Mouse (Mus musculus) heart, embryonic 15.5 days (tissue): ENCODE data around the gene Btbd7. TPM values are rescaled to one million over a fixed set of nuclear protein-coding genes. Genes with fewer than 3 reads are reported as not detected.

Experiments
- ATAC-seq: fragments of 200-750 bp; cut with Nextera tagmentation; replicated peaks from 2 replicates; pipeline ENCODE4 v1.8.0; 2017; ENCODE audit warnings: low read depth, moderate TSS enrichment; ENCODE audit not compliant: insufficient number of reproducible peaks, insufficient read depth, low FRiP score
- H3K27ac ChIP-seq: fragments of 300-500 bp; sonication (generic); 2 replicates; pipeline ENCODE4 v1.5.1; 2015; ENCODE audit warnings: mild to moderate bottlenecking, inconsistent platforms
- H3K27me3 ChIP-seq: fragments of 300-500 bp; sonication (generic); 2 replicates; pipeline ENCODE4 v1.6.1; 2015; ENCODE audit warnings: inconsistent platforms
- H3K36me3 ChIP-seq: fragments of 300-500 bp; sonication (generic); 2 replicates; pipeline ENCODE4 v1.6.1; 2015; ENCODE audit warnings: mild to moderate bottlenecking, inconsistent platforms
- H3K4me1 ChIP-seq: fragments of 300-500 bp; sonication (generic); replicated peaks from 2 replicates; pipeline ENCODE4 v1.6.1; 2015; ENCODE audit warnings: inconsistent platforms
- H3K4me2 ChIP-seq: fragments of 300-500 bp; sonication (generic); 2 replicates; pipeline ENCODE4 v1.6.1; 2015; ENCODE audit warnings: inconsistent platforms, mild to moderate bottlenecking, moderate library complexity
- H3K4me3 ChIP-seq: fragments of 300-500 bp; sonication (generic); 2 replicates; pipeline ENCODE4 v1.5.1; 2015; ENCODE audit warnings: mild to moderate bottlenecking, inconsistent platforms
- H3K9ac ChIP-seq: fragments of 300-500 bp; sonication (generic); 2 replicates; pipeline ENCODE4 v1.6.1; 2015; ENCODE audit warnings: mild to moderate bottlenecking, inconsistent platforms
- H3K9me3 ChIP-seq: fragments of 300-500 bp; sonication (generic); replicated peaks from 2 replicates; pipeline ENCODE4 v1.6.1; 2016; ENCODE audit warnings: inconsistent platforms
- WGBS: fragments of 180-500 bp; shearing (Covaris S2); methylation state at CpG from one replicate; pipeline ENCODE4 v1.1.7; 2015; ENCODE audit warnings: mixed read lengths; 5-methylcytosine and 5-hydroxymethylcytosine counted together
- polyA plus RNA-seq: library from polyadenylated mRNA; unstranded; fragments of >200 nt; fragmentation: Nextera tagmentation; extraction: Ambion mirVana; gene quantifications from 2 replicates; pipeline ENCODE4 v1.2.1, GENCODE M21; 2015

Btbd7 gene
- 11.9 and 13.6 TPM in 2 replicates for polyA plus RNA-seq

GRCm38 (mm10) chr12:102878031-102878823 lies at the start of gene Btbd7:
TSS of gene Btbd7 (minus strand) at chr12:102878471.
- WGBS: under 1% methylated on average over 83 of the region's 95 CpGs

DNA sequence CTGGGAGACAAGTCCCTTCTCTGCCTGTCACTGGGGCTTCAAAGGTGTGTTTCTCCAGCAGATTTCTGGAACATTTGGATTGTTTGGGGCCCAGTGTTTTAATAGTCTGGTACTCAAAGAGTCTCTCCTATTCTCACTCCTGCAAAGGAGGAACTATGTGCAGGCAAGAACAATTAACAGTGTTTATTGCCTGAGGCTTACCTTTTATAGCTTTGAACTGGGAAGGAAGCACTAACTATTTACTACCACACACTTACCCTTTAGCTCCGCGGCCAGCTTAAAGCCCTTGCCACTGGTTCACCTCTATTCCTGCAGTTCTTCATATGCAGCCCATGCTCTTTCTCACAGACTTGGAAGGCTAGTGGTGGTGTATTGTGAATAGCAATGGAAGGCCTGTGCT lies 37.8 kb upstream of the Btbd7 start:
- WGBS: 84% methylated on average over 2 of the region's 2 CpGs

More at GRCm38 (mm10) chr12:102878031-102878823, at the start of gene Btbd7:
- peak within 1 kb of the TSS; percentile 98 for H3K27ac ChIP-seq
- peak within 1 kb of the TSS; percentile 81 for H3K4me3 ChIP-seq
- H3K9ac ChIP-seq: peak within 1 kb of the TSS; percentile 99
- H3K36me3 ChIP-seq: no peaks in the 10 kb centered on the region
- H3K4me2 ChIP-seq: peak within 1 kb of the TSS; percentile 70
- H3K4me1 ChIP-seq: peaks cover 25% of the 10 kb centered on the region
- no peaks in the 10 kb centered on the region for H3K9me3 ChIP-seq
- peak; percentile 96 for ATAC-seq
- no peaks in the 10 kb centered on the region for H3K27me3 ChIP-seq

GRCm38 (mm10) chr12:102908191-102908590 lies 29.9 kb upstream of the Btbd7 start:
- no peaks in the 10 kb centered on the region for H3K9me3 ChIP-seq
- no peak overlapping the region for H3K4me2 ChIP-seq
- no peaks in the 10 kb centered on the region for H3K27me3 ChIP-seq
- H3K36me3 ChIP-seq: no peaks in the 10 kb centered on the region
- ATAC-seq: no peak
- H3K27ac ChIP-seq: no peak overlapping the region
- no peak overlapping the region for H3K4me3 ChIP-seq
- 37% methylated on average over 3 of the region's 3 CpGs for WGBS
- H3K4me1 ChIP-seq: no peaks in the 10 kb centered on the region
- H3K9ac ChIP-seq: no peak overlapping the region

More for the DNA sequence above, 37.8 kb upstream of the Btbd7 start:
- Histone ChIP-seq H3K9me3 (no peaks in the 10 kb centered on the region), H3K36me3 (no peaks in the 10 kb centered on the region), H3K27ac (no peak overlapping the region), H3K9ac (no peak overlapping the region), H3K4me3 (no peak overlapping the region), H3K4me2 (no peak overlapping the region), H3K27me3 (no peaks in the 10 kb centered on the region), H3K4me1 (no peaks in the 10 kb centered on the region)
- ATAC-seq: no peak

- Histone ChIP-seq H3K4me3 (no peak within 1 kb of the TSS), H3K27ac (no peak within 1 kb of the TSS), H3K4me1 (no peaks in the 10 kb centered on the region), H3K36me3 (no peaks in the 10 kb centered on the region), H3K4me2 (no peak within 1 kb of the TSS), H3K9me3 (no peaks in the 10 kb centered on the region), H3K9ac (no peak within 1 kb of the TSS), H3K27me3 (no peaks in the 10 kb centered on the region)
- no peak for ATAC-seq
- WGBS: 88% methylated on average over 17 of the region's 17 CpGs
Observed at GRCm38 (mm10) chr12:102899091-102899490, 20.8 kb upstream of the Btbd7 start, which contains the start of gene Cox8c. TSS of gene Cox8c (plus strand) at chr12:102899316.

DNA sequence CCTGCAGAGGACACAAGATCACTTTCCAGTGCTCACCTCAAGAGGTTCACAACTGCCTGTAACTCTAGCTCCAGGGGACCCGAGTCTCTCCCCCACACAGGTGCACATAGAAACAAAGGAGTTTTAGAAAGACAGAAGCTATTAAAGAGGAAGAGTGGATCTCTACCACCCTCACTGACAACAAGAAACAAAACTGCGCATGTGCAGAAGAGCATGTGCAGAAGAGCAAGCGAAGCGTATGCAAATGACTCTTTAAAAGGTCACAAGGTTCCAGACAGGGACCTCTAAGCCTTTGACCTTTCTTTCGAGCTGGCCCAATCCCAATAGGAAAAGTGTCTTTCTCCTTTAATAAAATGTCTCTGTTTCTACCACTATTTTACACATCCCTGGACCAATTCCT lies 10.3 kb upstream of the Btbd7 start:
- no peak for ATAC-seq
- no peak overlapping the region for H3K9ac ChIP-seq
- WGBS: 74% methylated on average over 5 of the region's 5 CpGs

GRCm38 (mm10) chr12:102887366-102887765 lies 9.1 kb upstream of the Btbd7 start:
- H3K27ac ChIP-seq: no peak overlapping the region
- H3K9ac ChIP-seq: no peak overlapping the region
- H3K9me3 ChIP-seq: no peaks in the 10 kb centered on the region
- H3K4me1 ChIP-seq: no peaks in the 10 kb centered on the region
- 54% methylated on average over 10 of the region's 10 CpGs for WGBS
- H3K27me3 ChIP-seq: 0 out of 2 replicates have a peak, but pooled peaks cover 3% of the 10 kb centered on the region
- ATAC-seq: no peak
- H3K4me2 ChIP-seq: no peak overlapping the region
- H3K36me3 ChIP-seq: no peaks in the 10 kb centered on the region
- no peak overlapping the region for H3K4me3 ChIP-seq

More for the DNA sequence above, 10.3 kb upstream of the Btbd7 start:
- no peaks in the 10 kb centered on the region for H3K36me3 ChIP-seq
- H3K27me3 ChIP-seq: 0 out of 2 replicates have a peak, but pooled peaks cover 3% of the 10 kb centered on the region
- H3K27ac ChIP-seq: no peak overlapping the region
- no peak overlapping the region for H3K4me2 ChIP-seq
- no peak overlapping the region for H3K4me3 ChIP-seq
- H3K9me3 ChIP-seq: no peaks in the 10 kb centered on the region
- H3K4me1 ChIP-seq: no peaks in the 10 kb centered on the region

DNA sequence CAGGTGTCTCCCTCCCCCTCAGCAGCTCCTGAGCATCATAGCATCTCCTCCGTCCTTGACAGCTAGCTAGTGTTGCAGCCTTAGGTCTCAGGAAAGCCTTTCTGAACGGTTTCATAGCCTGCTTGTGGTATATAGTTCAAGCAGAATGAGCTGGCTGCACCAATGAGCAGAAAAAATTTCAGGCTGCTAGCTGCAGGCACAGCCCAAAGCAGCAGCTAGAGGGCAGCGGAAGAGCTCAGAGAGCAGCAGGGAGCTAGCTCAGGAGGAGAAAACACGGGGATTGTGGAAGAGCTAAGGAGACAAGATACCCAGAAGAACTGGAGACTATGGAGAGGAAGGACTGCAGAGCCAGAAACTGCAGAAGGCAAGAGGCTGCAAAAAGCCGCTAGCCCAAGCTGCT lies 7.5 kb upstream of the Btbd7 start:
- Histone ChIP-seq H3K9ac (no peak overlapping the region), H3K27me3 (0 out of 2 replicates have a peak, but pooled peaks cover 3% of the 10 kb centered on the region), H3K36me3 (no peaks in the 10 kb centered on the region), H3K9me3 (no peaks in the 10 kb centered on the region), H3K4me2 (no peak overlapping the region), H3K27ac (no peak overlapping the region), H3K4me1 (no peaks in the 10 kb centered on the region), H3K4me3 (no peak overlapping the region)
- 17% methylated on average over 5 of the region's 5 CpGs for WGBS
- ATAC-seq: no peak

- peaks cover 23% of the 10 kb centered on the region for H3K4me1 ChIP-seq
- H3K4me3 ChIP-seq: peak overlapping the region; percentile 81
- H3K9me3 ChIP-seq: no peaks in the 10 kb centered on the region
- no peaks in the 10 kb centered on the region for H3K27me3 ChIP-seq
- no peaks in the 10 kb centered on the region for H3K36me3 ChIP-seq
- H3K4me2 ChIP-seq: peak overlapping the region; percentile 70
- ATAC-seq: no peak
- H3K9ac ChIP-seq: peak overlapping the region; percentile 58; the same call in 1 of the 2 replicates
- peak overlapping the region; percentile 98 for H3K27ac ChIP-seq
- 9% methylated on average over 7 of the region's 7 CpGs for WGBS
Observed at GRCm38 (mm10) chr12:102878901-102879300, 630 bp upstream of the Btbd7 start.

- H3K4me3 ChIP-seq: peak overlapping the region; percentile 81
- H3K4me2 ChIP-seq: peak overlapping the region; percentile 70
- peaks cover 25% of the 10 kb centered on the region for H3K4me1 ChIP-seq
- no peaks in the 10 kb centered on the region for H3K36me3 ChIP-seq
- H3K9me3 ChIP-seq: no peaks in the 10 kb centered on the region
- peak overlapping the region; percentile 99 for H3K9ac ChIP-seq
- peak; percentile 75 for ATAC-seq
- no peaks in the 10 kb centered on the region for H3K27me3 ChIP-seq
- under 1% methylated on average over 69 of the region's 70 CpGs for WGBS
- H3K27ac ChIP-seq: peak overlapping the region; percentile 98
Observed at GRCm38 (mm10) chr12:102877301-102878030, 805 bp downstream of the Btbd7 start.

DNA sequence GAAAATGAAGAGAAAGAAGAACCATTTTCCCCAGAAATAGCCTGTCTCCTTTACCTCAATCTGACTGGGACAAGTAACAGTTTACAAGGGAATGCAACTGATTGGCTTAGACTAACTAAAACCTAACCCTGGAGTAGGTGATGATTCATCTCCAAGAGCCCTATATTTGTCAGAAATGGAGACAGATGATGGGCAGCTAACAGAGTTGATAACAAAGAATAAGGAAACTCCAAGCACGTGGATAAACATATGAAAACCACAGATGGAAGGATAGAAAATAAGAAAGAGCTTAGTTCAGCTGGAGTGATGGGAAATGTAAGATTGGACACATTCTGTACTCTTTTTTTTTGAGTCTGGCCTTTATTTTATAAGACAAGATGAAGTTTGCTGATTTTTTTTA lies 7.7 kb downstream of the Btbd7 start:
- WGBS: 51% methylated on average over 1 of the region's 1 CpGs
- Histone ChIP-seq H3K9ac (no peak overlapping the region), H3K4me2 (no peak overlapping the region), H3K27ac (no peak overlapping the region), H3K27me3 (no peaks in the 10 kb centered on the region), H3K9me3 (no peaks in the 10 kb centered on the region), H3K36me3 (no peaks in the 10 kb centered on the region), H3K4me1 (peaks cover 6% of the 10 kb centered on the region; the same call in 1 of the 2 replicates), H3K4me3 (no peak overlapping the region)
- no peak for ATAC-seq

- Histone ChIP-seq H3K4me2 (no peak overlapping the region), H3K27ac (no peak overlapping the region), H3K9me3 (no peaks in the 10 kb centered on the region), H3K4me1 (peaks cover 6% of the 10 kb centered on the region; the same call in 1 of the 2 replicates), H3K27me3 (no peaks in the 10 kb centered on the region), H3K36me3 (no peaks in the 10 kb centered on the region), H3K9ac (no peak overlapping the region), H3K4me3 (no peak overlapping the region)
- no peak for ATAC-seq
- WGBS: 72% methylated on average over 2 of the region's 2 CpGs
Observed at GRCm38 (mm10) chr12:102869802-102870201, 8.5 kb downstream of the Btbd7 start.
